Mouse (Mus musculus): ENCODE results near the gene Tas2r121. TPM values are rescaled to one million over a fixed set of nuclear protein-coding genes. Genes with fewer than 3 reads are reported as not detected.

The Tas2r121 gene
- polyA plus RNA-seq (2012; rRNA removed; ENCODE audit: low replicate concordance), result not detected in 2 replicates

GRCm38 (mm10) chr6:132700907-132701306 is at the start of gene Tas2r121:
Gene Tas2r121 (minus strand): TSS chr6:132701007.

GRCm38 (mm10) chr6:132737935-132738334 is 37.1 kb upstream of the Tas2r121 start, which contains the start of gene Tas2r115:
Gene Tas2r115 (minus strand): TSS chr6:132738035.

GRCm38 (mm10) chr6:132711828-132712227 is 11.0 kb upstream of the Tas2r121 start, which contains the start of gene Tas2r122:
Gene Tas2r122 (minus strand): TSS chr6:132711928.

GRCm38 (mm10) chr6:132656653-132657052 is 44.2 kb downstream of the Tas2r121 start, which contains the start of gene Tas2r120:
Gene Tas2r120 (plus strand): TSS chr6:132656953.

GRCm38 (mm10) chr6:132651426-132651825 is 49.4 kb downstream of the Tas2r121 start, which contains the start of gene A630073D07Rik:
Gene A630073D07Rik (minus strand): TSS chr6:132651526.

Other genes with a start within 250 kb of the Tas2r121 start
- not detected in 2 replicates for gene Prh1, start 131.2 kb downstream of the Tas2r121 start, polyA plus RNA-seq (2012; rRNA removed; ENCODE audit: low replicate concordance)
- not detected in 2 replicates for gene Prp2, start 105.1 kb downstream of the Tas2r121 start, polyA plus RNA-seq (2012; rRNA removed; ENCODE audit: low replicate concordance)
- gene A630073D07Rik, start 49.5 kb downstream of the Tas2r121 start, polyA plus RNA-seq (2012; rRNA removed; ENCODE audit: low replicate concordance), result not detected in 2 replicates
- not detected in 2 replicates for gene Tas2r120, start 44.1 kb downstream of the Tas2r121 start, polyA plus RNA-seq (2012; rRNA removed; ENCODE audit: low replicate concordance)
- gene Tas2r122, start 10.9 kb upstream of the Tas2r121 start, polyA plus RNA-seq (2012; rRNA removed; ENCODE audit: low replicate concordance), result not detected in 2 replicates
- gene Tas2r115, start 37.0 kb upstream of the Tas2r121 start, polyA plus RNA-seq (2012; rRNA removed; ENCODE audit: low replicate concordance), result not detected in 2 replicates
- not detected in 2 replicates for gene Tas2r124, start 53.7 kb upstream of the Tas2r121 start, polyA plus RNA-seq (2012; rRNA removed; ENCODE audit: low replicate concordance)
- not detected in 2 replicates for gene Tas2r102, start 61.1 kb upstream of the Tas2r121 start, polyA plus RNA-seq (2012; rRNA removed; ENCODE audit: low replicate concordance)
- gene Tas2r136, start 77.2 kb upstream of the Tas2r121 start, polyA plus RNA-seq (2012; rRNA removed; ENCODE audit: low replicate concordance), result not detected in 2 replicates
- not detected in 2 replicates for gene Tas2r117, start 101.8 kb upstream of the Tas2r121 start, polyA plus RNA-seq (2012; rRNA removed; ENCODE audit: low replicate concordance)
- not detected in 2 replicates for gene Tas2r123, start 146.1 kb upstream of the Tas2r121 start, polyA plus RNA-seq (2012; rRNA removed; ENCODE audit: low replicate concordance)
- not detected in 2 replicates for gene Tas2r116, start 154.4 kb upstream of the Tas2r121 start, polyA plus RNA-seq (2012; rRNA removed; ENCODE audit: low replicate concordance)
- gene Tas2r110, start 167.0 kb upstream of the Tas2r121 start, polyA plus RNA-seq (2012; rRNA removed; ENCODE audit: low replicate concordance), result not detected in 2 replicates
- not detected in 2 replicates for gene Tas2r113, start 192.0 kb upstream of the Tas2r121 start, polyA plus RNA-seq (2012; rRNA removed; ENCODE audit: low replicate concordance)
- not detected in 2 replicates for gene Tas2r125, start 208.6 kb upstream of the Tas2r121 start, polyA plus RNA-seq (2012; rRNA removed; ENCODE audit: low replicate concordance)